Mouse (Mus musculus) lung, adult 2 months (tissue): ENCODE data around the gene Glo1.

Source experiments
- CTCF ChIP-seq: fragments of 200-500 bp; IDR thresholded peaks from 2 replicates; pipeline ENCODE4 v1.5.1; 2011; ENCODE audit warnings: mild to moderate bottlenecking, low read length, control low read depth; ENCODE audit not compliant: insufficient read depth
- POLR2A ChIP-seq: fragments of 200-500 bp; IDR thresholded peaks from 2 replicates; pipeline ENCODE4 v1.6.1; 2011; ENCODE audit warnings: low read depth, mild to moderate bottlenecking, control low read depth, low read length, borderline replicate concordance; ENCODE audit errors: extremely low read depth

GRCm38 (mm10) chr17:30609305-30609979, 17.2 kb downstream of the Glo1 start:
- no peak for TF ChIP-seq POLR2A
- no peak for TF ChIP-seq CTCF
